Mouse (Mus musculus) heart, embryonic 13.5 days (tissue): ENCODE measurements around the gene Miip. TPM values are rescaled to one million over a fixed set of nuclear protein-coding genes. Genes with fewer than 3 reads are reported as not detected.

Experiments used
- ATAC-seq: fragments of 200-750 bp; cut with Nextera tagmentation; 2 replicates; pipeline ENCODE4 v1.8.0; 2017; ENCODE audit warnings: moderate TSS enrichment; ENCODE audit not compliant: insufficient number of reproducible peaks, low FRiP score, low TSS enrichment; ENCODE audit errors: extremely low read depth
- H3K27ac ChIP-seq: fragments of 300-500 bp; sonication (generic); replicated peaks from 2 replicates; pipeline ENCODE4 v1.5.1; 2015; ENCODE audit warnings: moderate library complexity, mild to moderate bottlenecking, inconsistent platforms
- H3K27me3 ChIP-seq: fragments of 300-500 bp; sonication (generic); replicated peaks from 2 replicates; pipeline ENCODE4 v1.6.1; 2015; ENCODE audit warnings: mild to moderate bottlenecking, inconsistent platforms
- H3K36me3 ChIP-seq: fragments of 300-500 bp; sonication (generic); 2 replicates; pipeline ENCODE4 v1.6.1; 2015; ENCODE audit warnings: mild to moderate bottlenecking, inconsistent platforms
- H3K4me1 ChIP-seq: fragments of 300-500 bp; sonication (generic); 2 replicates; pipeline ENCODE4 v1.6.1; 2015; ENCODE audit warnings: inconsistent platforms
- H3K4me2 ChIP-seq: fragments of 300-500 bp; sonication (generic); 2 replicates; pipeline ENCODE4 v1.6.1; 2015; ENCODE audit warnings: inconsistent platforms, mild to moderate bottlenecking, moderate library complexity
- H3K4me3 ChIP-seq: fragments of 300-500 bp; sonication (generic); 2 replicates; pipeline ENCODE4 v1.5.1; 2015; ENCODE audit warnings: moderate library complexity, mild to moderate bottlenecking, inconsistent platforms
- H3K9ac ChIP-seq: fragments of 300-500 bp; sonication (generic); 2 replicates; pipeline ENCODE4 v1.6.1; 2015; ENCODE audit warnings: inconsistent platforms, mild to moderate bottlenecking, moderate library complexity
- H3K9me3 ChIP-seq: fragments of 300-500 bp; sonication (generic); 2 replicates; pipeline ENCODE4 v1.6.1; 2016; ENCODE audit warnings: inconsistent platforms
- WGBS: fragments of 180-500 bp; shearing (Covaris S2); methylation state at CpG from one replicate; pipeline ENCODE4 v1.1.7; 2015; ENCODE audit warnings: mixed read lengths; 5-methylcytosine and 5-hydroxymethylcytosine counted together
- polyA plus RNA-seq: library from polyadenylated mRNA; unstranded; fragments of >200 nt; fragmentation: Nextera tagmentation; extraction: Ambion mirVana; gene quantifications from 2 replicates; pipeline ENCODE4 v1.2.1, GENCODE M21; 2015

Gene Miip
- polyA plus RNA-seq, 1 experiment from 2014 or later = 27.6 TPM

GRCm38 (mm10) chr4:147890341-147890740 lies 21.7 kb upstream of the Miip start:
- H3K4me3 ChIP-seq = no peak overlapping the region
- 0 out of 2 replicates have a peak, but pooled peaks cover 2% of the 10 kb centered on the region for H3K4me1 ChIP-seq
- H3K27ac ChIP-seq = no peak overlapping the region
- WGBS = 76% methylated on average over 6 of the region's 6 CpGs
- H3K27me3 ChIP-seq = no peaks in the 10 kb centered on the region
- no peak overlapping the region for H3K4me2 ChIP-seq
- peak overlapping the region; percentile 52; the same call in 1 of the 2 replicates for H3K9ac ChIP-seq
- H3K9me3 ChIP-seq = no peaks in the 10 kb centered on the region
- peaks cover 97% of the 10 kb centered on the region for H3K36me3 ChIP-seq
- ATAC-seq = no peak

GRCm38 (mm10) chr4:147888237-147888636 lies 19.6 kb upstream of the Miip start:
- H3K4me3 ChIP-seq = no peak overlapping the region
- H3K9ac ChIP-seq = no peak overlapping the region
- no peaks in the 10 kb centered on the region for H3K27me3 ChIP-seq
- 0 out of 2 replicates have a peak, but pooled peaks cover 2% of the 10 kb centered on the region for H3K4me1 ChIP-seq
- no peak for ATAC-seq
- H3K27ac ChIP-seq = no peak overlapping the region
- peaks cover 97% of the 10 kb centered on the region for H3K36me3 ChIP-seq
- no peak overlapping the region for H3K4me2 ChIP-seq
- H3K9me3 ChIP-seq = no peaks in the 10 kb centered on the region
- WGBS = 83% methylated on average over 4 of the region's 4 CpGs

- peaks cover 97% of the 10 kb centered on the region for H3K36me3 ChIP-seq
- 0 out of 2 replicates have a peak, but pooled peaks cover 2% of the 10 kb centered on the region for H3K4me1 ChIP-seq
- no peak overlapping the region for H3K27ac ChIP-seq
- H3K4me2 ChIP-seq = no peak overlapping the region
- no peaks in the 10 kb centered on the region for H3K27me3 ChIP-seq
- H3K9ac ChIP-seq = no peak overlapping the region
- no peak for ATAC-seq
- no peaks in the 10 kb centered on the region for H3K9me3 ChIP-seq
- 88% methylated on average over 7 of the region's 7 CpGs for WGBS
- H3K4me3 ChIP-seq = no peak overlapping the region
Observed at GRCm38 (mm10) chr4:147887277-147887676, 18.7 kb upstream of the Miip start.

- Histone ChIP-seq H3K27me3 (no peaks in the 10 kb centered on the region), H3K9ac (no peak overlapping the region), H3K4me1 (0 out of 2 replicates have a peak, but pooled peaks cover 2% of the 10 kb centered on the region), H3K36me3 (peaks cover 97% of the 10 kb centered on the region), H3K4me3 (no peak overlapping the region), H3K4me2 (no peak overlapping the region), H3K27ac (no peak overlapping the region), H3K9me3 (no peaks in the 10 kb centered on the region)
- ATAC-seq = no peak
- WGBS = 94% methylated on average over 12 of the region's 12 CpGs
Observed at GRCm38 (mm10) chr4:147886158-147886557, 17.5 kb upstream of the Miip start.

GRCm38 (mm10) chr4:147884138-147884537 lies 15.5 kb upstream of the Miip start:
- no peak for ATAC-seq
- H3K36me3 ChIP-seq = peaks cover 99% of the 10 kb centered on the region
- WGBS = 96% methylated on average over 3 of the region's 3 CpGs
- H3K9ac ChIP-seq = no peak overlapping the region
- H3K27me3 ChIP-seq = no peaks in the 10 kb centered on the region
- H3K4me2 ChIP-seq = no peak overlapping the region
- H3K4me3 ChIP-seq = no peak overlapping the region
- H3K4me1 ChIP-seq = peaks cover 6% of the 10 kb centered on the region; the same call in 1 of the 2 replicates
- no peaks in the 10 kb centered on the region for H3K9me3 ChIP-seq
- no peak overlapping the region for H3K27ac ChIP-seq

GRCm38 (mm10) chr4:147883041-147883440 lies 14.4 kb upstream of the Miip start:
- no peaks in the 10 kb centered on the region for H3K9me3 ChIP-seq
- no peak overlapping the region for H3K27ac ChIP-seq
- peaks cover 99% of the 10 kb centered on the region for H3K36me3 ChIP-seq
- ATAC-seq = no peak
- peaks cover 6% of the 10 kb centered on the region; the same call in 1 of the 2 replicates for H3K4me1 ChIP-seq
- H3K4me2 ChIP-seq = no peak overlapping the region
- 64% methylated on average over 6 of the region's 6 CpGs for WGBS
- no peak overlapping the region for H3K9ac ChIP-seq
- H3K27me3 ChIP-seq = no peaks in the 10 kb centered on the region
- no peak overlapping the region for H3K4me3 ChIP-seq

- Histone ChIP-seq H3K36me3 (peaks cover 98% of the 10 kb centered on the region), H3K27ac (no peak overlapping the region), H3K9ac (no peak overlapping the region), H3K27me3 (no peaks in the 10 kb centered on the region), H3K4me2 (no peak overlapping the region), H3K4me3 (no peak overlapping the region), H3K4me1 (peaks cover 6% of the 10 kb centered on the region; the same call in 1 of the 2 replicates), H3K9me3 (no peaks in the 10 kb centered on the region)
- WGBS = 90% methylated on average over 7 of the region's 7 CpGs
- ATAC-seq = no peak
Observed at GRCm38 (mm10) chr4:147881792-147882191, 13.2 kb upstream of the Miip start.

GRCm38 (mm10) chr4:147879865-147880264 lies 11.2 kb upstream of the Miip start:
- WGBS = 43% methylated on average over 5 of the region's 5 CpGs
- no peak overlapping the region for H3K27ac ChIP-seq
- H3K4me3 ChIP-seq = no peak overlapping the region
- no peak overlapping the region for H3K4me2 ChIP-seq
- no peaks in the 10 kb centered on the region for H3K27me3 ChIP-seq
- no peaks in the 10 kb centered on the region for H3K9me3 ChIP-seq
- peaks cover 98% of the 10 kb centered on the region for H3K36me3 ChIP-seq
- no peak overlapping the region for H3K9ac ChIP-seq
- ATAC-seq = no peak
- H3K4me1 ChIP-seq = peaks cover 6% of the 10 kb centered on the region; the same call in 1 of the 2 replicates

- H3K9ac ChIP-seq = no peak overlapping the region
- no peak overlapping the region for H3K4me3 ChIP-seq
- no peak overlapping the region for H3K4me2 ChIP-seq
- no peaks in the 10 kb centered on the region for H3K9me3 ChIP-seq
- no peak for ATAC-seq
- 62% methylated on average over 2 of the region's 2 CpGs for WGBS
- peaks cover 98% of the 10 kb centered on the region for H3K36me3 ChIP-seq
- H3K4me1 ChIP-seq = peaks cover 6% of the 10 kb centered on the region; the same call in 1 of the 2 replicates
- H3K27ac ChIP-seq = no peak overlapping the region
- H3K27me3 ChIP-seq = no peaks in the 10 kb centered on the region
Observed at GRCm38 (mm10) chr4:147879456-147879855, 10.8 kb upstream of the Miip start.

- WGBS = 87% methylated on average over 9 of the region's 9 CpGs
- no peak for ATAC-seq
- Histone ChIP-seq H3K27me3 (no peaks in the 10 kb centered on the region), H3K9ac (no peak overlapping the region), H3K4me1 (peaks cover 6% of the 10 kb centered on the region; the same call in 1 of the 2 replicates), H3K4me3 (no peak overlapping the region), H3K4me2 (no peak overlapping the region), H3K27ac (no peak overlapping the region), H3K9me3 (no peaks in the 10 kb centered on the region), H3K36me3 (peaks cover 98% of the 10 kb centered on the region)
Observed at GRCm38 (mm10) chr4:147878537-147878936, 9.9 kb upstream of the Miip start.

- no peak overlapping the region for H3K4me2 ChIP-seq
- no peak overlapping the region for H3K4me3 ChIP-seq
- H3K9me3 ChIP-seq = no peaks in the 10 kb centered on the region
- WGBS = 80% methylated on average over 4 of the region's 4 CpGs
- no peak for ATAC-seq
- no peaks in the 10 kb centered on the region for H3K27me3 ChIP-seq
- H3K36me3 ChIP-seq = peaks cover 96% of the 10 kb centered on the region
- H3K27ac ChIP-seq = no peak overlapping the region
- H3K4me1 ChIP-seq = peaks cover 15% of the 10 kb centered on the region
- no peak overlapping the region; the same call in 1 of the 2 replicates for H3K9ac ChIP-seq
Observed at GRCm38 (mm10) chr4:147875852-147876575, 7.4 kb upstream of the Miip start.

- peak overlapping the region; percentile 66 for H3K27ac ChIP-seq
- 7% methylated on average over 5 of the region's 5 CpGs for WGBS
- ATAC-seq = no peak
Observed at GRCm38 (mm10) chr4:147869238-147869637, 622 bp upstream of the Miip start.

More at GRCm38 (mm10) chr4:147869238-147869637, 622 bp upstream of the Miip start:
- H3K4me2 ChIP-seq = peak overlapping the region; percentile 75
- peak overlapping the region; percentile 85 for H3K9ac ChIP-seq
- H3K27me3 ChIP-seq = no peaks in the 10 kb centered on the region
- H3K4me1 ChIP-seq = peaks cover 36% of the 10 kb centered on the region
- no peaks in the 10 kb centered on the region for H3K9me3 ChIP-seq
- peak overlapping the region; percentile 75 for H3K4me3 ChIP-seq
- H3K36me3 ChIP-seq = peaks cover 57% of the 10 kb centered on the region
